Mouse (Mus musculus): ENCODE measurements around the gene Stac.

DNA sequence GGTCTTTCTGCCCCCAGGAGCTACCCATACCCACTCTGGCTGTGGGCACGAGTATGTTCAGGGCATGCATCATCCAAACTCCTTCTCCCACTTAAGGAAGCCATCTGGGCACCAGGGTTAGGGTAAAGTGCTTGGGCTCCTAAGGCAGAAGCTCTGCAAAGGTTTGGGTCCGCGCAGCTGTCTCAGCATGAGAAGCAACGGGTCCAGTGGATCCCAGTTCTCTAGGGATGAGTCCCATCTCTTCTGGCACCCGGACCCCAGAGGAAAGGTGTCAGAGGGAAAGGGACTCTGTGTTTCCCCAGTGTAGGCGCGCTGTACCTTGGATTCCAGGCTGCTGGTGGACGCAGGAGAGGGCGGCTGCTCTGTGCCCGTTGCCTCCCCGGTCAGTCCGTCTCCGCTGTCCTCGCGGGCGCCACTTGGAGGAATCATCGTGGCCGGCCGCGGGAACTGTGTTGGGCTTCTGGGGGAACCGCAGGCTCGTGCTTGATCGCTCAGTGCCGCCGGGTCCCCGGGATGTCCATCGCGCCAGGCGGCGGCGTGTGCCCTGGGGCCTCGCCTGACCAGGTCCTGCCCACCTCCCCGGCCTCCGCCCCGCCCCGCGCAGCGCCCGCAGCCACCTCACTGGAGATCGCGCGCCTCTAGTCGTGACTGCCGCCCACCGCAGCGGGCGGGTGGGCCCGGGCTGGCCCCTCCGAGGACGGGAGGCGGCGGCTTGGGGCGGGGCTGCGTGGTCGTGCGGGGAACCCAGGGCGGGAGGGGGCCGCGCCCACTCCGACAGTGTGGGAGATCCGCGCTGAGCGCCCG, at the start of gene Stac:
- TF ChIP-seq POLR2A (IDR thresholded peaks at IDR 0.05; ENCODE audit: borderline replicate concordance, control insufficient read depth, low read depth, low read length) (no peak), CTCF (IDR thresholded peaks at IDR 0.05; ENCODE audit: control insufficient read depth, insufficient read depth, low read length) (no peak)
